Mouse (Mus musculus) midbrain, postnatal 0 days (tissue): ENCODE data around the gene Sugct. TPM values are rescaled to one million over a fixed set of nuclear protein-coding genes. Genes with fewer than 3 reads are reported as not detected.
A peak's percentile ranks its signal among the peaks of the same experiment; 100 is the strongest.

ENCODE experiments used
- ATAC-seq: fragments of 200-750 bp; cut with Nextera tagmentation; 2 replicates; pipeline ENCODE4 v1.8.0; 2017; ENCODE audit warnings: moderate number of reproducible peaks, mild to moderate bottlenecking, moderate TSS enrichment, moderate library complexity; ENCODE audit not compliant: low FRiP score
- DNase-seq: peaks from one replicate; pipeline ENCODE4 v3.0.0-alpha.2; 2015; ENCODE audit warnings: low spot score
- H3K27ac ChIP-seq: fragments of 300-500 bp; sonication (generic); 2 replicates; pipeline ENCODE4 v1.5.1; 2014; ENCODE audit warnings: low read depth, mild to moderate bottlenecking, low read length, mixed read lengths
- H3K27me3 ChIP-seq: fragments of 300-500 bp; sonication (generic); 2 replicates; pipeline ENCODE4 v1.6.1; 2014; ENCODE audit warnings: low read length, control low read depth, mixed read lengths; ENCODE audit not compliant: insufficient read depth
- H3K36me3 ChIP-seq: fragments of 300-500 bp; sonication (generic); 2 replicates; pipeline ENCODE4 v1.6.1; 2014; ENCODE audit warnings: low read length, control low read depth, mixed read lengths; ENCODE audit not compliant: insufficient read depth
- H3K4me1 ChIP-seq: fragments of 300-500 bp; sonication (generic); 2 replicates; pipeline ENCODE4 v1.6.1; 2014; ENCODE audit warnings: mild to moderate bottlenecking, control low read depth, antibody characterized with exemption, low read length, mixed read lengths; ENCODE audit not compliant: insufficient read depth
- H3K4me2 ChIP-seq: fragments of 300-500 bp; sonication (generic); 2 replicates; pipeline ENCODE4 v1.6.1; 2014; ENCODE audit warnings: low read depth, mild to moderate bottlenecking, low read length, mixed read lengths; ENCODE audit not compliant: poor library complexity, severe bottlenecking
- H3K4me3 ChIP-seq: fragments of 300-500 bp; sonication (generic); 2 replicates; pipeline ENCODE4 v1.5.1; 2014; ENCODE audit warnings: low read depth, mild to moderate bottlenecking, low read length, moderate library complexity
- H3K9ac ChIP-seq: fragments of 300-500 bp; sonication (generic); replicated peaks from 2 replicates; pipeline ENCODE4 v1.6.1; 2014; ENCODE audit warnings: mild to moderate bottlenecking, low read length, moderate library complexity, mixed read lengths; ENCODE audit not compliant: poor library complexity, severe bottlenecking
- H3K9me3 ChIP-seq: fragments of 300-500 bp; sonication (generic); 2 replicates; pipeline ENCODE4 v1.6.1; 2016; ENCODE audit warnings: low read length, control low read depth
- CTCF ChIP-seq: IDR thresholded peaks from 2 replicates; pipeline ENCODE4 v1.5.1; 2016; ENCODE audit warnings: antibody characterized with exemption, mild to moderate bottlenecking
- WGBS: fragments of 180-500 bp; shearing (Covaris S2); extraction: QIAGEN DNeasy Blood & Tissue Kit; methylation state at CpG from one replicate; pipeline ENCODE4 v1.1.7; 2014; 5-methylcytosine and 5-hydroxymethylcytosine counted together
- polyA plus RNA-seq: library from polyadenylated mRNA; unstranded; fragments of >200 nt; fragmentation: Nextera tagmentation; extraction: Ambion mirVana; gene quantifications from 2 replicates; pipeline ENCODE4 v1.2.1, GENCODE M21; 2015
- total RNA-seq: library from RNA; depleted of rRNA; stranded (reverse); fragments of >200 nt; gene quantifications from 2 replicates; pipeline ENCODE4 v1.2.3, GENCODE M21; 2014

Gene Sugct
- total and polyA plus RNA-seq, 2 experiments from 2014 or later, result 1.5 to 2.9 TPM

DNA sequence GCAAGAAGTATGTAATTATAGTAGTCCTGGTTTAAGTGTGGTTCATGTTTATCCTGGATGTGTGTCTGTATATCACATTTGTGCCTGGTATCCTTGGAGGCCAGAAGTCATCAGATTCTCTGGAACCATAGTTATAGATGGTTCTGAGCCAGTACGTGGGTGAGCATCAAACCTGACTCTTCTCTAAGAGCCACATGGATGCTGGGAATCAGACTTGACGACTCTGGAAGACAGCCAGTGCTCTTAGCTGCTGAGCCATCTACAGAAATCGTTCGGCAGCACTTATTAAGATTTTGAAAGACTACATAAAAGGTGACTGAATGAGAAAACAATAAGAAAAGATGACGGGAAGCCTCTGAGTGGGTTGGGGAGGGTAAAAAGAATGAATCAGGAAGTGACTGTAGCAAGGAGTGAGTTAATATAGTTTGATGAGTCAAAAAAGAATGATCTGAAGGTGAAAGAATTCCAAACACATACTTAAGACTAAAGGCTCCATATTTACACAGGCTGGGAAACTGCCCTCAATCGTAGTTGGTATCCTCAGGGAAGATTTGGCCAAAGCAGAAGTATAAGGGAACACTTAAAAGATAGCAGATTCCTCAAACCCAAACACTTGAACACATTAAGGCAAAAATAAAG is 10.0 kb upstream of the Sugct start:
- no peaks in the 10 kb centered on the region for H3K9me3 ChIP-seq

DNA sequence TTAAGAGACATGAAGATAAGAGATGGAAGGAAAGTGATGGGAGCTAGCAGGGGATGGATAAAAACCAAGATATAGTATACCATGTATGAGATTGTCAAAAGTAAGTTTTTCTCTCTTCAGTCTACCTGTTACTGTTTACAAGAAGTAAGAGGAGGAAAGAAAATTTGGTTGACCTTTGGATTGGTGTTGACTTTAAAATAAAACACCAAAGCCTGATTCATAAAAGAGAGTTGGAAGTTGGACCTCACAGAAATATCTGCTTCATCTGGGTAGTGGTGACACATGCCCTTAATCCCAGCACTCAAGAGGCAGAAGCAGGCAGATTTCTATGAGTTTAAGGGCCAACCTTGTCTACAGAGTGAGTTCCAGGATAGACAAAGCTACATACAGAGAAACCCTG is 7.0 kb upstream of the Sugct start:
- Histone ChIP-seq H3K9me3 (no peaks in the 10 kb centered on the region), H3K4me2 (no peak overlapping the region), H3K4me3 (no peak overlapping the region), H3K27me3 (no peaks in the 10 kb centered on the region), H3K36me3 (no peaks in the 10 kb centered on the region), H3K27ac (no peak overlapping the region), H3K4me1 (no peaks in the 10 kb centered on the region), H3K9ac (no peak overlapping the region)
- ATAC-seq, result no peak
- no peak for TF ChIP-seq CTCF
- no peak for DNase-seq

More for the DNA sequence above, 10.0 kb upstream of the Sugct start:
- H3K27me3 ChIP-seq, result no peaks in the 10 kb centered on the region
- no peak overlapping the region for H3K27ac ChIP-seq
- no peaks in the 10 kb centered on the region for H3K36me3 ChIP-seq
- no peak for ATAC-seq
- H3K4me1 ChIP-seq, result no peaks in the 10 kb centered on the region
- H3K4me3 ChIP-seq, result no peak overlapping the region
- no peak overlapping the region for H3K9ac ChIP-seq
- no peak for DNase-seq
- no peak for TF ChIP-seq CTCF
- H3K4me2 ChIP-seq, result no peak overlapping the region
- WGBS, result 86% methylated on average over 6 of the region's 6 CpGs

DNA sequence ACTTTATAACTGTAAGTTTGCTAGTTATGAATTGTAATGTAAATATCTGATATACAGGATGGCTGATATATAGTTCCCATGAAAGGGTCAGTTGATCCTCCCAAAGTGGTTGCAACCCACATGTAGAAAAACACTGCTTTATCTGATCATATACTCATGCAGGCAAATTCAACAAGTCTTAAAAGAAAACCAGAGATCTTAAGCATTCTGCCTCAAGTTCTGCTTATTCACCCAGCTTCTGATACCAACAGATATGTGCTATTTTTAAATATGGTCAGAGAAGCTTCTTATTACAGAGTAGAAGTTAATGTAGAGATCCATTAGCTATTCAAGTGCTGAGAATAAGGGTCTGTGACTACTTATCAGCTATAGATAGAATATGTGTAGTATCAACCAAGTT is 6.0 kb upstream of the Sugct start:
- Histone ChIP-seq H3K36me3 (no peaks in the 10 kb centered on the region), H3K9ac (no peak overlapping the region), H3K27me3 (no peaks in the 10 kb centered on the region), H3K9me3 (no peaks in the 10 kb centered on the region), H3K4me3 (no peak overlapping the region), H3K4me2 (no peak overlapping the region), H3K4me1 (no peaks in the 10 kb centered on the region), H3K27ac (no peak overlapping the region)
- ATAC-seq (no peak), DNase-seq (no peak)
- TF ChIP-seq CTCF, result no peak

DNA sequence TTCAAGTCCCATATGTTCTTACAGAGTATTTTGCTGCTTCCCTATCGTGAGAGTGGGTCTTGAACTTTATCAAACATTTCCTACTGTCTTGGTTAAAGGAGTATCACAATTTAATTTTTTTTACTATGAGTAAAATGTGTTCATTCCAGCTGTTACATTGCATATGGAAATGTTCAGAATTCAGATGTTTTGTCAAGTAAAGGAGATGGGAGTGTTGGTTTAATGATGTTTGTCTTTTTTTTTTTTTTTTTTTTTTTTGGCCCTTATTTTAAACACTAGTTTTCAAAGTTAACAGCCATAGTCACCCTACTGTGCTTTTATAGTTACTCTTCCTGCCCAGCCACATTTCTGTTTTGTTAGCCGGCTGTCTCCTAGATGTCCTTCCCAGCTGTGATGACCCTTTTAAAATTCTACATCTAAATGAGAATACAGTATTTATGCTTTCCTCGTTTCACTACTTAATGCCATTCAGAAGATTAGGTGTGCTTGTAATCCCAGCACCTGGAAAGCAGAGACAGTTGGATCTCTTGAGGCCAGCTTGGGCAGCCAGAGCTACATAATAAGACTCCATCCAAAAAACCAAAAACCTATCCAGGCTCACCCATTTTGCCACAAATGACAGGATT is 4.8 kb upstream of the Sugct start:
- Histone ChIP-seq H3K4me1 (no peaks in the 10 kb centered on the region), H3K4me3 (no peak overlapping the region), H3K36me3 (no peaks in the 10 kb centered on the region), H3K4me2 (no peak overlapping the region), H3K27ac (no peak overlapping the region), H3K9me3 (no peaks in the 10 kb centered on the region), H3K9ac (no peak overlapping the region), H3K27me3 (no peaks in the 10 kb centered on the region)
- ATAC-seq, result no peak
- 66% methylated on average over 3 of the region's 3 CpGs for WGBS
- TF ChIP-seq CTCF, result no peak
- DNase-seq, result no peak

DNA sequence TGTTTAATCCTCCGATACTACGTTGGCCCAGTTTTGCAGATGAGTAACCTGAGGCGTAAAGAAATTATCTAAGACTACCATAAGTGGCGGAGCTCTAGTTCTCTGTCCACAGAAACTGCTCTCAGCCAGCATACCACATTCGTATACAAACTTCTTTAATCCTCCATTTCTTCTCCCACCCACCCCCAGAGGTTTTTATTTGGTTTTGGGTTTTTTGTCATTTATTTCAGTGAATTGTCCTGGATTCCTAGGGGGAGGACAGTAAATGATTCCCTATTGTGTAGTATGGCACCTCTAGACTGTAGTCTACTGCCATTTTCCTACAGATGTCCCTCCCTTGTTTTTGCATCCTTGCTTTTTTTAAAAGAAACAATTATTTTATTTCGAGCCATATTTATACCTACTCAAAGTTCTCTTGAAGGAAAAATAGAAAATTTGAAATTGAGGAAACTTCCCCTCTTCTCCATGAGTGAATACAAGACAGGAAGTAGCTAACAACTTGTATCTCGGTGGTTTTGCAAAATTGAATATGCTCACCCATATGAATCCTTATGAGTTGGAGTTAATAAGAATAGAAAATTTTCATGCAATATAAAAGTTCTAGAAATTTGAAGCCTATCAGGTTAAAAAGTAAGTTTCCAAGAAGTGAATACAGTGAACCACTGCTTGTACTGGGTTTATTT is 686 bp upstream of the Sugct start:
- Histone ChIP-seq H3K4me2 (peak overlapping the region; percentile 80), H3K27ac (peak overlapping the region; percentile 91; the same call in 1 of the 2 replicates), H3K4me3 (peak overlapping the region; percentile 77), H3K4me1 (no peaks in the 10 kb centered on the region), H3K27me3 (no peaks in the 10 kb centered on the region), H3K36me3 (no peaks in the 10 kb centered on the region), H3K9ac (peak overlapping the region; percentile 87), H3K9me3 (no peaks in the 10 kb centered on the region)
- DNase-seq, result peak; percentile 3
- no peak for TF ChIP-seq CTCF
- no peak for ATAC-seq
- WGBS, result 14% methylated on average over 7 of the region's 7 CpGs

DNA sequence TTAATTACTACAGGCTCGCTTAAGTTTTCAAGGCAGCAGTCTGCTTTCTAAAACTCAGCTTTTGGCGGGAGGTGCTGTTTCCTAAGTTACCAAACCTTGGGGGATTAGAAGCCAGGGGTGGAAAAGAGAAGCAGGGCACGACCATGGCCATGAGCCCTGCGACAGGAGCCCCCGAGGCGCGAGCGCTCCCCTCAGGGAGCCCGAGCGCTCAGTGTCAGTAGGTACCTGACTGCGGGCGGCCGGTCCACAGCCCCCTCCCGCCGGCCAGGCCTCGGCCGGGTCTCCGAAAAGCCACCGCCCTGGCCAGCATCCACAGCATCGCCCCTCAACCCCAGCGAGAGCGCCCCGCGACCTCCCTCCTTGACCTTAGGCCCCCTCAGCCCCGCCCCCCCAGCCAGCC is 939 bp downstream of the Sugct start:
- Histone ChIP-seq H3K36me3 (no peaks in the 10 kb centered on the region), H3K27ac (peak overlapping the region; percentile 91; the same call in 1 of the 2 replicates), H3K9ac (peak overlapping the region; percentile 87), H3K4me3 (peak overlapping the region; percentile 77), H3K27me3 (no peaks in the 10 kb centered on the region), H3K9me3 (no peaks in the 10 kb centered on the region), H3K4me2 (peak overlapping the region; percentile 80), H3K4me1 (no peaks in the 10 kb centered on the region)
- TF ChIP-seq CTCF, result no peak
- ATAC-seq (peak; percentile 66), DNase-seq (peak; percentile 42)
- under 1% methylated on average over 20 of the region's 25 CpGs for WGBS
